Mouse (Mus musculus) forebrain, embryonic 11.5 days (tissue): Measurements from ENCODE around the gene Prickle3. TPM values are rescaled to one million over a fixed set of nuclear protein-coding genes. Genes with fewer than 3 reads are reported as not detected.
A peak's percentile ranks its signal among the peaks of the same experiment; 100 is the strongest.

ENCODE experiments used
- ATAC-seq: fragments of 200-750 bp; cut with Nextera tagmentation; replicated peaks from 2 replicates; pipeline ENCODE4 v1.8.0; 2017; ENCODE audit warnings: moderate TSS enrichment; ENCODE audit not compliant: low FRiP score
- DNase-seq: peaks from one replicate; pipeline ENCODE4 v3.0.0-alpha.2; 2017; ENCODE audit warnings: low spot score
- H3K27ac ChIP-seq: fragments of 300-500 bp; sonication (generic); 2 replicates; pipeline ENCODE4 v1.5.1; 2014; ENCODE audit warnings: low read depth, low read length
- H3K27me3 ChIP-seq: fragments of 300-500 bp; sonication (generic); 2 replicates; pipeline ENCODE4 v1.6.1; 2014; ENCODE audit warnings: mild to moderate bottlenecking, low read length, mixed read lengths; ENCODE audit not compliant: control insufficient read depth, insufficient read depth
- H3K36me3 ChIP-seq: fragments of 300-500 bp; sonication (generic); 2 replicates; pipeline ENCODE4 v1.6.1; 2014; ENCODE audit warnings: mild to moderate bottlenecking, low read length, moderate library complexity, mixed read lengths; ENCODE audit not compliant: control insufficient read depth, insufficient read depth
- H3K4me1 ChIP-seq: fragments of 300-500 bp; sonication (generic); replicated peaks from 2 replicates; pipeline ENCODE4 v1.6.1; 2014; ENCODE audit warnings: low read length, mixed read lengths; ENCODE audit not compliant: control insufficient read depth, insufficient read depth
- H3K4me2 ChIP-seq: fragments of 300-500 bp; sonication (generic); 2 replicates; pipeline ENCODE4 v1.6.1; 2014; ENCODE audit warnings: low read depth, mild to moderate bottlenecking, low read length, moderate library complexity, mixed read lengths; ENCODE audit not compliant: severe bottlenecking
- H3K4me3 ChIP-seq: fragments of 300-500 bp; sonication (generic); 2 replicates; pipeline ENCODE4 v1.5.1; 2014; ENCODE audit warnings: low read depth, low read length
- H3K9ac ChIP-seq: fragments of 300-500 bp; sonication (generic); 2 replicates; pipeline ENCODE4 v1.6.1; 2014; ENCODE audit warnings: low read length
- H3K9me3 ChIP-seq: fragments of 300-500 bp; sonication (generic); 2 replicates; pipeline ENCODE4 v1.6.1; 2016; ENCODE audit warnings: low read length, mixed read lengths; ENCODE audit not compliant: control insufficient read depth
- WGBS: fragments of 180-500 bp; shearing (Covaris S2); extraction: QIAGEN DNeasy Blood & Tissue Kit; methylation state at CpG from one replicate; pipeline ENCODE4 v1.1.7; 2014; 5-methylcytosine and 5-hydroxymethylcytosine counted together
- polyA plus RNA-seq: library from polyadenylated mRNA; unstranded; fragments of >200 nt; fragmentation: Nextera tagmentation; extraction: Ambion mirVana; gene quantifications from 2 replicates; pipeline ENCODE4 v1.2.1, GENCODE M21; 2014

Gene Prickle3
- polyA plus RNA-seq = 2.6 and 2.9 TPM in 2 replicates

GRCm38 (mm10) chrX:7657221-7657639 lies at the start of gene Prickle3:
TSS of gene Prickle3 (plus strand) at chrX:7657260.
- no peaks in the 10 kb centered on the region for H3K9me3 ChIP-seq
- no peaks in the 10 kb centered on the region for H3K36me3 ChIP-seq
- H3K4me1 ChIP-seq = no peaks in the 10 kb centered on the region
- DNase-seq (no peak), ATAC-seq (peak; percentile 27; the same call in 1 of the 2 replicates)
- WGBS = 11% methylated on average over 26 of the region's 26 CpGs
- H3K27ac ChIP-seq = no peak within 1 kb of the TSS
- peak within 1 kb of the TSS; percentile 23 for H3K4me3 ChIP-seq
- H3K4me2 ChIP-seq = peak within 1 kb of the TSS; percentile 39
- H3K9ac ChIP-seq = peak within 1 kb of the TSS; percentile 39
- no peaks in the 10 kb centered on the region for H3K27me3 ChIP-seq

GRCm38 (mm10) chrX:7610035-7610434 lies 47.0 kb upstream of the Prickle3 start:
- H3K27me3 ChIP-seq = no peaks in the 10 kb centered on the region
- no peaks in the 10 kb centered on the region for H3K9me3 ChIP-seq
- peak overlapping the region; percentile 58 for H3K4me2 ChIP-seq
- H3K4me3 ChIP-seq = peak overlapping the region; percentile 27
- ATAC-seq (no peak), DNase-seq (no peak)
- no peak overlapping the region for H3K27ac ChIP-seq
- H3K36me3 ChIP-seq = no peaks in the 10 kb centered on the region
- WGBS = 19% methylated on average over 21 of the region's 21 CpGs
- no peak overlapping the region for H3K9ac ChIP-seq
- H3K4me1 ChIP-seq = no peaks in the 10 kb centered on the region

- DNase-seq (no peak), ATAC-seq (no peak)
- Histone ChIP-seq H3K36me3 (no peaks in the 10 kb centered on the region), H3K4me3 (peak overlapping the region; percentile 27), H3K9ac (no peak overlapping the region), H3K4me2 (peak overlapping the region; percentile 58), H3K9me3 (no peaks in the 10 kb centered on the region), H3K27me3 (no peaks in the 10 kb centered on the region), H3K27ac (no peak overlapping the region), H3K4me1 (no peaks in the 10 kb centered on the region)
- 30% methylated on average over 26 of the region's 26 CpGs for WGBS
These were observed 46.4 kb upstream of the Prickle3 start for GRCm38 (mm10) chrX:7610536-7611258.

GRCm38 (mm10) chrX:7617889-7618551 lies 39.0 kb upstream of the Prickle3 start:
- ATAC-seq = no peak
- DNase-seq = no peak
- Histone ChIP-seq H3K4me1 (no peaks in the 10 kb centered on the region), H3K27me3 (no peaks in the 10 kb centered on the region), H3K27ac (no peak overlapping the region), H3K36me3 (no peaks in the 10 kb centered on the region), H3K4me2 (no peak overlapping the region), H3K9me3 (no peaks in the 10 kb centered on the region), H3K4me3 (no peak overlapping the region), H3K9ac (no peak overlapping the region)
- 89% methylated on average over 12 of the region's 12 CpGs for WGBS

GRCm38 (mm10) chrX:7632560-7632959 lies 24.5 kb upstream of the Prickle3 start:
- no peak for DNase-seq
- H3K36me3 ChIP-seq = no peaks in the 10 kb centered on the region
- no peak for ATAC-seq
- no peak overlapping the region for H3K4me2 ChIP-seq
- H3K27me3 ChIP-seq = no peaks in the 10 kb centered on the region
- WGBS = 95% methylated on average over 6 of the region's 6 CpGs
- H3K4me1 ChIP-seq = no peaks in the 10 kb centered on the region
- H3K9me3 ChIP-seq = no peaks in the 10 kb centered on the region
- H3K9ac ChIP-seq = no peak overlapping the region
- no peak overlapping the region for H3K27ac ChIP-seq
- H3K4me3 ChIP-seq = no peak overlapping the region

GRCm38 (mm10) chrX:7635101-7635500 lies 22.0 kb upstream of the Prickle3 start:
- H3K4me3 ChIP-seq = no peak overlapping the region
- H3K4me2 ChIP-seq = no peak overlapping the region
- H3K36me3 ChIP-seq = no peaks in the 10 kb centered on the region
- no peaks in the 10 kb centered on the region for H3K4me1 ChIP-seq
- no peak for DNase-seq
- 77% methylated on average over 3 of the region's 3 CpGs for WGBS
- ATAC-seq = no peak
- no peak overlapping the region for H3K9ac ChIP-seq
- no peaks in the 10 kb centered on the region for H3K9me3 ChIP-seq
- H3K27ac ChIP-seq = no peak overlapping the region
- H3K27me3 ChIP-seq = no peaks in the 10 kb centered on the region

GRCm38 (mm10) chrX:7638401-7639091 lies 18.5 kb upstream of the Prickle3 start, which contains the start of gene Syp:
TSS of gene Syp (plus strand) at chrX:7638471.
- ATAC-seq = peak; percentile 86
- H3K9me3 ChIP-seq = no peaks in the 10 kb centered on the region
- DNase-seq = peak; percentile 94
- H3K4me2 ChIP-seq = peak within 1 kb of the TSS; percentile 51
- peak within 1 kb of the TSS; percentile 46 for H3K4me3 ChIP-seq
- no peaks in the 10 kb centered on the region for H3K36me3 ChIP-seq
- 6% methylated on average over 37 of the region's 42 CpGs for WGBS
- no peaks in the 10 kb centered on the region for H3K4me1 ChIP-seq
- H3K9ac ChIP-seq = peak within 1 kb of the TSS; percentile 52
- H3K27ac ChIP-seq = no peak within 1 kb of the TSS
- H3K27me3 ChIP-seq = no peaks in the 10 kb centered on the region

- Histone ChIP-seq H3K9ac (peak overlapping the region; percentile 20; the same call in 1 of the 2 replicates), H3K4me3 (peak overlapping the region; percentile 46), H3K4me1 (no peaks in the 10 kb centered on the region), H3K36me3 (no peaks in the 10 kb centered on the region), H3K4me2 (peak overlapping the region; percentile 51), H3K27me3 (no peaks in the 10 kb centered on the region), H3K9me3 (no peaks in the 10 kb centered on the region), H3K27ac (no peak overlapping the region)
- ATAC-seq (peak; percentile 10; the same call in 1 of the 2 replicates), DNase-seq (no peak)
- 25% methylated on average over 13 of the region's 13 CpGs for WGBS
These were observed 17.3 kb upstream of the Prickle3 start for GRCm38 (mm10) chrX:7639536-7640325.
